Mouse (Mus musculus) megakaryocyte, embryonic 14.5 days (primary cell): ENCODE results near the gene Sun1.

Experiments used
- FLI1 ChIP-seq: IDR thresholded peaks from 2 replicates; pipeline ENCODE4 v1.6.1; 2012; ENCODE audit warnings: low read length, inconsistent platforms, mixed read lengths
- GATA1 ChIP-seq: IDR thresholded peaks from 3 replicates; pipeline ENCODE4 v1.6.1; 2012; ENCODE audit warnings: mixed read lengths, low read length, inconsistent platforms, borderline replicate concordance

- no peak for TF ChIP-seq GATA1
- no peak for TF ChIP-seq FLI1
Measured at GRCm38 (mm10) chr5:139174556-139175547, 25.6 kb upstream of the Sun1 start.
